Comparison of ENCODE assay signal across 7 mouse cellular contexts in genomic region chr15:27919540-27919939, GRCm38 (mm10).
DNase-seq lines count a peak whose midpoint lies in the region; ATAC-seq and TF ChIP-seq lines count a peak whose summit lies in the region.

No protein-coding gene starts in this region.

- intact Hi-C loops in gastrocnemius, adult 2 months (cut with DNase I): loop anchor here (1.0 to 2.0 kb wide), 2 partner anchors 147 to 263 kb away; no protein-coding TSS in a partner anchor

- TF ChIP-seq CTCF in C2C12 (IDR thresholded peaks at IDR 0.05; ENCODE audit: control insufficient read depth, insufficient read depth, insufficient read length) (peak; percentile 61), E14TG2a.4 (conservative IDR thresholded peaks at IDR 0.05; ENCODE audit: low read length) (peak; percentile 66)
- peak; percentile 77 for TF ChIP-seq CTCF in gastrocnemius, adult 2 months (IDR thresholded peaks at IDR 0.05)
- TF ChIP-seq CTCF in kidney, adult 2 months (conservative IDR thresholded peaks at IDR 0.05; ENCODE audit: insufficient read depth, insufficient read length, low read depth, low read length): peak; percentile 70

- WGBS in kidney, adult 2 months: 6% methylated on average over 5 of the region's 5 CpGs

- no peak for TF ChIP-seq POLR2A in kidney, adult 2 months (IDR thresholded peaks at IDR 0.05; ENCODE audit: low read depth, low read length)

- H3K79me2 ChIP-seq in C2C12 (ENCODE audit: control insufficient read depth, insufficient read depth): peaks cover 91% of the 10 kb centered on the region

- peak; percentile 73 for ATAC-seq in megakaryocyte progenitor cell, adult 5-6 weeks (replicated peaks; ENCODE audit: poor library complexity)

- H3K9me3 ChIP-seq in E14TG2a.4 (ENCODE audit: low read length): no peaks in the 10 kb centered on the region

- peaks cover 58% of the 10 kb centered on the region for H3K79me3 ChIP-seq in C2C12 (ENCODE audit: low read depth)

- peaks cover 22% of the 10 kb centered on the region for H3K4me1 ChIP-seq in E14TG2a.4 (replicated peaks; ENCODE audit: low read depth, low read length)
- peaks cover 9% of the 10 kb centered on the region; the same call in 1 of the 2 replicates for H3K4me1 ChIP-seq in kidney, adult 2 months (ENCODE audit: control insufficient read depth, insufficient read depth, low read length)

- DNase-seq in cerebellum, adult 8-10 months: peak; percentile 60
- peak; percentile 65 for DNase-seq in gastrocnemius, adult 2 months
- peak; percentile 59 for DNase-seq in kidney, adult 2 months
- peak; percentile 17 to 33 for DNase-seq in spleen, postnatal 36 days (ENCODE audit: low spot score in 2 of 2)

- no peak overlapping the region for H3ac ChIP-seq in C2C12 (ENCODE audit: control insufficient read depth, insufficient read length, low read depth)

- H3K4me3 ChIP-seq in C2C12 (ENCODE audit: insufficient read depth, poor library complexity, severe bottlenecking) (no peak overlapping the region), E14TG2a.4 (replicated peaks; ENCODE audit: low read length) (no peak overlapping the region)
- H3K4me3 ChIP-seq in gastrocnemius, adult 2 months: no peak overlapping the region
- H3K4me3 ChIP-seq in kidney, adult 2 months (ENCODE audit: insufficient read depth, low read depth, low read length): no peak overlapping the region

- peaks cover 29% of the 10 kb centered on the region for H3K36me3 ChIP-seq in C2C12 (ENCODE audit: control insufficient read depth, insufficient read depth)
- H3K36me3 ChIP-seq in E14TG2a.4 (ENCODE audit: insufficient read depth, low read length): no peaks in the 10 kb centered on the region
- no peaks in the 10 kb centered on the region for H3K36me3 ChIP-seq in kidney, adult 2 months (ENCODE audit: control insufficient read depth, insufficient read depth, low read length)

- H3K27ac ChIP-seq in gastrocnemius, adult 2 months: no peak overlapping the region
- H3K27ac ChIP-seq in kidney, adult 2 months (ENCODE audit: insufficient read depth, low read depth, low read length): no peak overlapping the region

- H3K27me3 ChIP-seq in C2C12 (ENCODE audit: control insufficient read depth, insufficient read depth, insufficient read length) (no peaks in the 10 kb centered on the region), E14TG2a.4 (ENCODE audit: insufficient read depth, low read length) (peaks cover 36% of the 10 kb centered on the region)
- no peaks in the 10 kb centered on the region for H3K27me3 ChIP-seq in kidney, adult 2 months (replicated peaks; ENCODE audit: control insufficient read depth, insufficient read depth, low read length)

TF ChIP-seq in C2C12, 6 proteins besides CTCF, POLR2A, EP300 and RAD21:
- no peak for TF ChIP-seq MYOG (IDR thresholded peaks at IDR 0.05; ENCODE audit: control insufficient read depth, extremely low read depth, insufficient read length)
- no peak for TF ChIP-seq MAX (IDR thresholded peaks at IDR 0.05)
- no peak for TF ChIP-seq FOSL1 (IDR thresholded peaks at IDR 0.05; ENCODE audit: insufficient read depth, low read length, poor library complexity, severe bottlenecking)
- TF ChIP-seq USF1 (IDR thresholded peaks at IDR 0.05; ENCODE audit: low read depth): no peak
TF ChIP-seq in C2C12: peak in this region for 0.
